Mouse (Mus musculus) left cerebral cortex, adult 18-20 months (tissue): ENCODE measurements around the gene Slc6a19. TPM values are rescaled to one million over a fixed set of nuclear protein-coding genes. Genes with fewer than 3 reads are reported as not detected.
"Not testable (repeated sequence)": the region's sequence is repeated elsewhere in the genome, so short reads cannot be mapped to it uniquely, and the experiment has no call there.

Source experiments
- DNase-seq, 2 experiments: peaks; one replicate each; pipeline ENCODE4 v3.0.0; 2021 to 2022; ENCODE audit warnings: low spot score in 2 of 2, mixed read lengths in 1 of 2
- long read RNA-seq, 2 experiments: library from polyadenylated mRNA; stranded (forward); transcript quantifications; one replicate each; pipeline ENCODE4 v2.0.0; 2021
- total RNA-seq, 2 experiments: library from RNA; stranded (reverse); gene quantifications; 2 replicates each; pipeline ENCODE4 v1.2.3; 2021

Gene Slc6a19
- not detected for total RNA-seq
- long read RNA-seq, experiment 1, result 0 reads
- long read RNA-seq, experiment 2, result 0 reads

DNA sequence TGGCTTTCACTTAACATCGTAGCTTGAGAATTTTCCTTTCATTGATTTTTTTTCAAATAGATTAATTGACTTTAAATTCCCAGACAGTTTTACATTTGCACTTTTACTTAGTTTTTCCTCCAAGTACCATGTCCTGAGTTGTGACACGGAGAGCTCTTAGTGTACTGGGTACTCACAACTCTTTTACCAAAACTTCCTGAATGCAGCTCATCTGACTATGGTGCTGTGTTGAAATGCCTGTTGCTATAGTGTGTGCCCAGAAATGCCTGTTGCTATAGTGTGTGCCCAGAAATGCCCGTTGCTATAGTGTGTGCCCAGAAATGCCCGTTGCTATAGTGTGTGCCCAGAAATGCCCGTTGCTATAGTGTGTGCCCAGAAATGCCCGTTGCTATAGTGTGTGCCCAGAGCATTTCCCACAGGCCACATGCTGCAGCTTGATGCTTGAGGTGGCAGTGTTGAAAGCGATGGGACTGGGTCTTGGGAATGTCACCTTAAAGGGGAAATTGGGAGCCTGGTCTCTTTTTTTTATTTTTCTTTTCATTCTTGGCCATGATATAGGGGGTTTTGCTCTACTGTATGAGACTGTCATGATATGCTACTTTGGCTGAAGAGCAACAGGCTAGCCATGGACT is at the start of gene Slc6a19:
Gene Slc6a19, minus strand, starts transcription at position 172 of the 632 bp plus-strand sequence.
- no peak for DNase-seq

DNA sequence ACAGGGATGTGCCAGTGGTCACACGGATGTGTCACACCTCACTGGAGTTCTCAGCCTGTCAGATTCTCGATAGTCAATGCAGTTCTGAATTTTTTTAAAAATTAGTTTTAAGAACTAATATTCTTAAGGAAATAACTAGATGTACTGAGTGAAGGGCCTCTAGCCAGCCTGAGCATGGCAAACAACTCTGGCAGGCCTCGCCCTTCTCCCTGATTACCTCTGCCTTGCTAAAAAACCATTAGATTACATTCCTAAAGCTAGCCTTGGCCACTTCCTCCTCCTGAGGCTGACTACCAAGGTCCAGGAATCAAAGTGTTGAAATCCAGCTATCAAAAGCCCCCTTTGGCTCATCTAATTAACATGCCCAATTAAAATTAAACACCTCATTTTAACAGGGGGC is 46.6 kb upstream of the Slc6a19 start:
- DNase-seq, result no peak

GRCm38 (mm10) chr13:73750435-73750834 is 45.8 kb upstream of the Slc6a19 start:
- no peak for DNase-seq

- DNase-seq, result no peak
These were observed 44.2 kb upstream of the Slc6a19 start for GRCm38 (mm10) chr13:73748663-73749440.

DNA sequence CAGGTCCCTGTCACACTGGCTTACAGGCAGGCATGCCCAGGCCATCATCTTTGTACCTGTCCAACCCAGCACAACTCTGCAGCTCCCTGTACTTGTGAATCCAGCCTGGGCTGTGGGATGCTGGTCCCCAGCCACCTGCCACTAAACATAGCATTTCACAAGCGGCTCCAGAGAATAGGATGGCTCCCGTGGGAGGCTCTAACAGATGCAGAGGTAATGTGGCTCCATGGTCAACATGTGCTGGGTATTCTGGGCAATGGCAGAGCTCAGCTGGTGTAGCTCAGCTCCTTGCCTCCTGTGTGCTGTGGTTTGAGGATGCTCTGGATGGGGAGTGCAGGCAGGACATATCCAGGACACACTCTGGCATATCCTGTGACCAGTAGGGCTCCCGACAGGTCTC is 39.0 kb upstream of the Slc6a19 start:
- DNase-seq, result peak in 1 of 2 experiments; percentile 11

DNA sequence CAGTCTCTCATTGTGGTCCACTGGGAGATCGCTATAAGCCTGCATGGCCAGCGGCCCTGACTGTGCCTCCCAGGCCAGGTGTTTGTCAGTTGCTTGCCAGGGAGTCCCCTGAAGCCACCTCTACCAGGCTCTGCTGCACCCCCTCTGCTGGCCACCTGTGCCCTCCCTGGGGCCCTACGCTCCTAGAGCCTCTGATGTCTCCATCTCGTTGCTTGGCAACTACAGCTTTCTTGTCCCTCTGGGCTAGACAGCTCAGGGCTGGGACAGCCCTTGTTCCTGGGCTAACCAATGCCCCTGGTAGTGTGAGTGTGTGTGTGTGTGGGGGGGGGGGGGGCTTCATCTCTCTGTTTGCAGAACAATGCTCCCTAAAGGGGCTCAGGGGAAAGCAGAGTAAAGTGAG is 38.3 kb upstream of the Slc6a19 start:
- no peak for DNase-seq

GRCm38 (mm10) chr13:73740399-73740944 is 35.8 kb upstream of the Slc6a19 start:
- not testable (repeated sequence) for DNase-seq

- DNase-seq, result no peak
These were observed 32.3 kb upstream of the Slc6a19 start for GRCm38 (mm10) chr13:73736943-73737342.

DNA sequence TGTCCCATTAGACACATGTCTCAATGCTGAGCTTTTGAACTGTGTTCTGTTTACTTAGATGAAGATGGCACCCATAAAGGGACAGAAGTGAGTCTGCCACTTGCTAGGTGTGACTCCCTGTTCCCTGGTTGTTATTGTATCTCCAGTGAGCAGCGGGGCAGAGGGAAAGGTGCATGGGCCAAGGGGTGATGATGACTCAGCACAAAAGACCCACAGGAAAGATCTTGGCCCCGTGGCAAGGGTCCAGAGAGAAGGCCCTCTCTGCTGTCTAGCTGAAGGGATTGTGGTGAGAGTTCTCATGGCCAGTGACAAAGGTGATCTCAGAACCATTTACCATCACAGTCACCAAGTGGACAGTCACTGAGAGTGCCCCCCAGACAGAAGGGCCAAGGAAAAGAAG is 31.3 kb upstream of the Slc6a19 start:
- no peak for DNase-seq

DNA sequence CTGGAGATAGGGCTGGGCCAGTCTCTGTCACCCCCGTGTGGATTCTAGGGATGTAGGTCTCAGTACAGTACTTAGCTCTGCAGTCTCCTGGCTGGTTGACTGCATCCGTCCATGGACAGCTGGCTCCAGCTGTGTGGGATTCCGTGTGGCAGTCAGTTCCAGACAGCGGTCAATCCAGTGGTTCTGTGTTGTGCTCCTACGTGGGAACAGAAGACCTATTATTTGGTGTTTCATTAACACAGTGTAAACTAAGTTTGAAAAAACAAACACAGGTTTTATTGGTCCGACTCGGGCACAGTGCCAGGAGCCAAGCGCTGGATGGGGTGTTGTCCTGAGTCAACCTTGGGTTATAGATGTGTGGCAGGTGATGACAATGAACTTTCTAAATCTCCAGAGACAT is 30.6 kb upstream of the Slc6a19 start:
- DNase-seq, result no peak

DNA sequence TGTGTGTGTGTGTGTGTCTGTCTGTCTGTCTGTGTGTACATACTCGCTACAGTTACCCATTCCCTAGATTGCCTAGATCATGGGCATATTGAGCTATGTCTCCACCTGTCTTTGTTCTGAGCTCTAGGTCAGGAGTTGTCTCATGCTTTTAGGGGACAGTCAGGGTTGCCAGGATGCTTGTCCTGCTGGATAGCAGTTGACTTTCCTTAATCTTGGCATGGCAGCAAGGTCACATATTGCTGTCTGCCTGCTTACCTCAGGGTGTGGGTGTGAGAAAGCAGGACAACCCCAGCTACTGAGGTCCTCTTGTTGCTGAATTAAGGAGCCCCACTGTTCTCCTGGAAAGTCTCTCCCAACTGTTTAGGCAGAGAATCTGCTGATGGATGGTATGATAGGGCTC is 29.7 kb upstream of the Slc6a19 start:
- DNase-seq, result no peak

DNA sequence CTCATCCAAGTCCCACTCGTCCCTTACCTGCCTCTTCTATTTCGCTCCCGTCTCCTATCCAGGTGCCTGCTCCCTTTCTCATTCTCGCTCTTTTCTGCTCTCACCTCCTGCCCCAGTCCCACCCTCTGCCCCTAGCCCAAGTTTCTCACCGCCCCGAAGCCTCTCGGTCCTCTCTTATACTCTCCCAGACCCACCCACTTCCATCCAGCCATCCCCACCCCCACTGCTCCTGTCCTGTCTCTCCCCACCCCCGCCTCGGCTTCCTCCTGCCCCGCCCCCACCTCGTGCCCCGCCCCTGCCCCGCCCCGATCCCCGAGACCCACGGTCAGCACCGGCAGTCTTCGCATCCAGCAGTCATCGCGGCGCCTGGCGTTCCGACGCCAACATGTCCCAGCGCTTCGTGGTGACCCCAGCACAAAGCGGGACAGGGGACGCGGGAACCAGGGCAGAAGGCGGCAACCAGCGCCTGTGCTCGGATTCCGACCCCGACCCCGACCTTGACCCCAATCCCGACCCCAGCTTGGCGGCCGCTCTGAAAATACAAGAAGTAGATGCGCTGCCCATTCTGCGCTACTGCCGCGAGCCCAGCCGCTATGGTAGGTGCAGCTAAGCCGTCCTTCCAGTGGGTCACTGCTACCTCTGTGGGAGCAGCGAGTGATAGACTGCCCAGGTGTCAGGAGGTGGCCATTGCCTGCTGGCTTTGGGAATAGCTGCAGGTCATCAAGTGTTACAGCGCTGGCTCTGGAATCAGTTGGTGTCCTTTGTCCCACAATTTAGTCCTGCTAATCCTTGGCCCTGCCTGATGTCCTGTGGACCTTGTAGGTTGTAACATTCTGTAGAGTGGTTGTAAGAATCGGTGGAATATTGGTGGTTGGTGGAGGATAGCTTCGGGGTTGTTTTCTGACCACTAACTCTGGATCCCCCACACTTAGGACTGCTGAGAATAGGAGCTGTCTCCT is 28.4 kb upstream of the Slc6a19 start, which contains the start of gene Slc12a7:
Gene Slc12a7, plus strand, starts transcription at position 353 of the 959 bp plus-strand sequence.
- DNase-seq, result no peak

- DNase-seq, result no peak
These were observed 27.6 kb upstream of the Slc6a19 start for GRCm38 (mm10) chr13:73732235-73732634.

DNA sequence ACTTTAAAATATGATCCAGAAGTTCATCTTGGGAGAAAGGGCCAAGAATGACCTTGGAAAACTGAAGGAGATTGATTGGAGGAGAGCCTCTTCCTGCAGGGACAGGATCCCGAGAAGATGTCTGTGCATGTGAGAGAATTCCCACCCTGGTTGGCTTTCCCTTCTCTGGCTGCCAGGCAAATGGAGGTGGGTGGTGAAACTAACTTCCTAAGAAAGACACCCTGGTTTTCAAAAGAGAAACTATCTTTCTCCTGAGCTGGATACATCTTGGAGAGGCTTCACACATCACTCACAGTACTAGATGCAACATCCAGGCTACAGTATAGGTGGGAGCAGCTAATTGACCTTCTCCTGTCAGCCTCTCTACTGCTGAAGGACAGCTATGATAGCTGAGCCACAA is 26.2 kb upstream of the Slc6a19 start:
- no peak for DNase-seq

DNA sequence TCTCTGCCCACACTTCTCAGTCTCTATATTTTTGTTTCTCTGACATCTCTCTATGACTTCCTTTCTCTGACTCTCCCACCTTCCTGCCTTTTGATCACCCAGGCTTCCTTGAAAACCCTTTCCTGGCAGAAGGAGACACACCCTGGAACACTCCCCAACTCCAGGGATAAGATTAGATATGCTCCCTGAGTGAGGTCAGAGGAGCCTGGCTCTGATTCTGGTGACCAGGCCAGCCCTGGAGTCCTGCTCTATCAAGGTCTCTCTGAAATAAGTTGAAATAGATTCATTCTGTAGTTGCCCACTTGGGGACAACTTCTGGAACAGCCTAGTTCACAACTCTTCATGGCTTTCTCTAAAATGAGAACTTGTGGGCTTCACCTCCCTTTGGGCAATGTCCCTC is 24.0 kb upstream of the Slc6a19 start:
- no peak for DNase-seq

GRCm38 (mm10) chr13:73727621-73728025 is 23.0 kb upstream of the Slc6a19 start:
- DNase-seq, result no peak

- DNase-seq, result no peak
These were observed 20.6 kb upstream of the Slc6a19 start for GRCm38 (mm10) chr13:73725315-73725714.

DNA sequence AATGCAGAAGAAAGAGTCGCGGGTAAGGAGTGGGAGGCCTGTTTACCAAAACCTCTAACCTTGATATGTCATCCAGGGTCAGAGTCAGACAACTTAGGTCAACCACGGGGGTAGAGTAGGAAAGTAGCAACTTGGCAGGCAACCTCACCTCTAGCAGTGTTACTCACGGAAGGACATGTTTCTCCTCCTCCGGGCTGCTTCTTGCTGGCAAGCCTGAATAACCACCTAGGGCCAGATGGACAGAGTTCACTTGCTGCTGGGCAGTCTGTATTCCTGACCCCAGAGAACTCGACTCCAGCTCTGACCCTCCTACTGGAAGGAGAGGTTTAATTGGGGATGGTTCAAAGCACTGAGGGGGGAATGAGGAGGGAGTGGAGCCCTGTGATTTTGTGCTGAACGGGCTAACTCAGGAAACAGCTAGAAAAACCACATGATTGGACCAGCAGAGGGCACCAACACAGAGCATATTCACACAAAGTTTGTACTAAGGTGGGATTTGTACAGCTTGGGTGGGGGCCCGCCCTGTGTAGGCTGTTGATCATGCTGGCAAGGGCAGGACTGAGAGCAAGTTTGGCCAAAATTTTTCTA is 18.5 kb upstream of the Slc6a19 start:
- peak; percentile 33 to 36 for DNase-seq

DNA sequence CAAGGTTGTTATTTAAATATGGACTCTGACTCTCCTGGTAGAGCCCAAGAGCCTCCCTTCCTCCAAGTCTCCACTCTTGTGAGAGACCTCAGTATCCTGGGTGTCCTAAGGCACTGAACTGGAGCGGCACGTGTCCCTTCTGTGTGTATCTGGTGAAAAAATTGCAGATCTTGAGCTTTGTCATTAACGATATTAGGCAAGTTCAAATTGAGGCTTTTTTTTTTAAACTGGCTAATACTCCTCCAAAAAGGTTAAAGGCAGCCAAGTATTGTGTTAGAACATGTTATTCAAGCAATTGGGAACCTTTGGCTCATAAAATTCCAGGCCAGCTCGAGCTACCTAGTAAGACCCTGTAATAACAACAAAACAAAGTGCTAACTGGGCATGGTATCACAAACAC is 15.6 kb upstream of the Slc6a19 start:
- DNase-seq, result no peak

GRCm38 (mm10) chr13:73718225-73718624 is 13.6 kb upstream of the Slc6a19 start:
- DNase-seq, result peak; percentile 82 to 87

GRCm38 (mm10) chr13:73714020-73714419 is 9.4 kb upstream of the Slc6a19 start:
- DNase-seq, result no peak
